Mouse (Mus musculus) myocyte (in vitro differentiated cells): Measurements from ENCODE around the gene Hps4. TPM values are rescaled to one million over a fixed set of nuclear protein-coding genes. Genes with fewer than 3 reads are reported as not detected.
A peak's percentile ranks its signal among the peaks of the same experiment; 100 is the strongest.

Experiments
- H3K27me3 ChIP-seq: one replicate; pipeline ENCODE4 v1.6.1; 2011; ENCODE audit not compliant: control insufficient read depth, insufficient read depth, insufficient read length
- H3K36me3 ChIP-seq: one replicate; pipeline ENCODE4 v1.6.1; 2011; ENCODE audit not compliant: control insufficient read depth, insufficient read depth
- H3K4me2 ChIP-seq: one replicate; pipeline ENCODE4 v1.6.1; 2011; ENCODE audit warnings: low read depth, control low read depth
- H3K4me3 ChIP-seq: one replicate; pipeline ENCODE4 v1.5.1; 2011; ENCODE audit warnings: mild to moderate bottlenecking, control low read depth, moderate library complexity
- H3K79me2 ChIP-seq: one replicate; pipeline ENCODE4 v1.6.1; 2011; ENCODE audit not compliant: control insufficient read depth, insufficient read depth
- H3ac ChIP-seq: one replicate; pipeline ENCODE4 v1.6.1; 2011; ENCODE audit not compliant: control insufficient read depth, insufficient read length
- CEBPB ChIP-seq: IDR thresholded peaks from 2 replicates; pipeline ENCODE4 v1.6.1; 2011; ENCODE audit warnings: mild to moderate bottlenecking, moderate library complexity; ENCODE audit not compliant: poor library complexity, insufficient read depth, severe bottlenecking
- E2F4 ChIP-seq: IDR thresholded peaks from one replicate; pipeline ENCODE4 v1.6.1; 2011; ENCODE audit warnings: mild to moderate bottlenecking, control low read depth, moderate library complexity; ENCODE audit not compliant: insufficient read depth
- MAX ChIP-seq: IDR thresholded peaks from one replicate; pipeline ENCODE4 v1.6.1; 2011; ENCODE audit warnings: low read depth, mild to moderate bottlenecking, control low read depth
- MYOD1 ChIP-seq, 3 experiments: IDR thresholded peaks; one replicate each; pipeline ENCODE4 v1.6.1; 2011; ENCODE audit warnings: control low read depth in 2 of 3, low read depth in 2 of 3, mild to moderate bottlenecking in 2 of 3, moderate library complexity in 1 of 3; ENCODE audit not compliant: insufficient read length in 2 of 3, control insufficient read depth in 1 of 3
- MYOG ChIP-seq, 3 experiments: IDR thresholded peaks; one replicate each; pipeline ENCODE4 v1.6.1; 2011; ENCODE audit warnings: control low read depth in 2 of 3, low read depth in 2 of 3, mild to moderate bottlenecking in 2 of 3; ENCODE audit not compliant: insufficient read length in 2 of 3, control insufficient read depth in 1 of 3, insufficient read depth in 1 of 3
- POLR2A ChIP-seq: IDR thresholded peaks from one replicate; pipeline ENCODE4 v1.6.1; 2011; ENCODE audit warnings: low read depth, mild to moderate bottlenecking, control low read depth, moderate library complexity; ENCODE audit not compliant: insufficient read length
- POLR2AphosphoS2 ChIP-seq: IDR thresholded peaks from one replicate; pipeline ENCODE4 v1.6.1; 2011; ENCODE audit warnings: low read depth, control low read depth; ENCODE audit not compliant: insufficient read length
- REST ChIP-seq: IDR thresholded peaks from one replicate; pipeline ENCODE4 v1.6.1; 2011; ENCODE audit warnings: mild to moderate bottlenecking, control low read depth, moderate library complexity; ENCODE audit not compliant: insufficient read depth, insufficient read length
- SRF ChIP-seq: IDR thresholded peaks from one replicate; pipeline ENCODE4 v1.6.1; 2011; ENCODE audit warnings: low read depth; ENCODE audit not compliant: control insufficient read depth, insufficient read length
- TCF12 ChIP-seq: IDR thresholded peaks from one replicate; pipeline ENCODE4 v1.6.1; 2011; ENCODE audit warnings: mild to moderate bottlenecking, control low read depth; ENCODE audit not compliant: poor library complexity, insufficient read depth, severe bottlenecking
- TCF3 ChIP-seq: IDR thresholded peaks from one replicate; pipeline ENCODE4 v1.6.1; 2011; ENCODE audit warnings: low read depth, control low read depth; ENCODE audit not compliant: insufficient read length
- USF1 ChIP-seq: IDR thresholded peaks from one replicate; pipeline ENCODE4 v1.6.1; 2011; ENCODE audit warnings: low read depth, mild to moderate bottlenecking, control low read depth, moderate library complexity
- polyA plus RNA-seq: library from polyadenylated mRNA; unstranded; fragments of >200 nt; fragmentation: generic; extraction: Trizol; gene quantifications from one replicate; pipeline ENCODE4 v1.2.1, GENCODE M21; 2012; ENCODE audit warnings: missing spikeins

Hps4 gene
- polyA plus RNA-seq, 1 experiment = 19.1 TPM

DNA sequence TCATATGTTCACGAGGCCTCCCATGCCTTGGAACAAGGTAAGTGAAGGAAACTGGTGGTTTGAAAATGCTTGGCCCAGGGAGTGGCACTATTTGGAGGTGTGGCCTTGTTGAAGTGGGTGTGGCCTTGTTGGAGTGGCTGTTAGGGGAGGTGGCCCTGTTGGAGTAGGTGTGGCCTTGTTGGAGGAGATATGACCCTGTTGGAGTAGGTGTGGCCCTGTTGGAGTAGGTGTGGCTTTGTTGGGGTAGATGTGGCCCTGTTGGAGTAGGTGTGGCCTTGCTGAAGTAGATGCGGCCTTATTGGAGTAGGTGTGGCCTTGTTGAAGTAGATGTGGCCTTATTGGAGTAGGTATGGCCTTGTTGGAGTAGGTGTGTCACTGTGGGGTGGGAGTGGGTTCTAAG is 43.1 kb downstream of the Hps4 start:
- no peak for TF ChIP-seq E2F4
- no peak for TF ChIP-seq SRF
- TF ChIP-seq CEBPB = no peak
- no peak for TF ChIP-seq REST
- no peak for TF ChIP-seq POLR2AphosphoS2
- no peak for TF ChIP-seq MYOG (IDR thresholded peaks at IDR 0.05; ENCODE audit: control insufficient read depth in 1 of 3, insufficient read depth in 1 of 3, insufficient read length in 2 of 3, low read depth in 2 of 3)
- TF ChIP-seq TCF12 = no peak
- Histone ChIP-seq H3K36me3 (no peaks in the 10 kb centered on the region), H3K4me3 (no peak overlapping the region), H3ac (no peak overlapping the region), H3K4me2 (no peak overlapping the region), H3K79me2 (no peaks in the 10 kb centered on the region), H3K27me3 (no peaks in the 10 kb centered on the region)

DNA sequence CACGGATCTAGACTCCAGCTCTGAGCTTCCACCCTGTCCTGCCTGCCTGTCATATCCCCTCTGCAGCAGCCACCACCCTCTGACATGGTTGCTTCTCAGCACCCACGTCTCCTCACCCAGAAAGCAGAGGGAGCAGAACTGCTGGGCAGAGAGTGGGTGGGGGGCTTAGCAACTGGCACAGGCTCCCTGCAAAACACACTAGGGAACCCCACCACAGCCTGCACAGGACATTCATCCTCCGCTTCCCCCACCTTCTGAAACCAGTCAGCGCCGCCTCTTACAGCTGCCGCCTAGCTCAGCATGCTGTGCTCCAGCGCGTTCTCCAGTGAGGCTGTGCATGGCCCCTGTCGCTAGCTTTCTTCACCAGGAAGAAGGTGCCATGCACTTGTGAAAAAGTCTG is 46.5 kb downstream of the Hps4 start:
- Histone ChIP-seq H3K79me2 (no peaks in the 10 kb centered on the region), H3K27me3 (peaks cover 4% of the 10 kb centered on the region), H3K4me2 (no peak overlapping the region), H3K4me3 (no peak overlapping the region), H3K36me3 (no peaks in the 10 kb centered on the region), H3ac (no peak overlapping the region)
- TF ChIP-seq POLR2AphosphoS2 = no peak
- TF ChIP-seq SRF = no peak
- TF ChIP-seq MYOD1 (IDR thresholded peaks at IDR 0.05; ENCODE audit: control insufficient read depth in 1 of 3, insufficient read length in 2 of 3, low read depth in 2 of 3) = no peak
- TF ChIP-seq MAX = no peak
- TF ChIP-seq POLR2A = no peak
- TF ChIP-seq USF1 = no peak
- no peak for TF ChIP-seq CEBPB
- TF ChIP-seq E2F4 = no peak
- no peak for TF ChIP-seq MYOG (IDR thresholded peaks at IDR 0.05; ENCODE audit: control insufficient read depth in 1 of 3, insufficient read depth in 1 of 3, insufficient read length in 2 of 3, low read depth in 2 of 3)
- TF ChIP-seq TCF3 = no peak
- no peak for TF ChIP-seq REST
- TF ChIP-seq TCF12 = no peak

DNA sequence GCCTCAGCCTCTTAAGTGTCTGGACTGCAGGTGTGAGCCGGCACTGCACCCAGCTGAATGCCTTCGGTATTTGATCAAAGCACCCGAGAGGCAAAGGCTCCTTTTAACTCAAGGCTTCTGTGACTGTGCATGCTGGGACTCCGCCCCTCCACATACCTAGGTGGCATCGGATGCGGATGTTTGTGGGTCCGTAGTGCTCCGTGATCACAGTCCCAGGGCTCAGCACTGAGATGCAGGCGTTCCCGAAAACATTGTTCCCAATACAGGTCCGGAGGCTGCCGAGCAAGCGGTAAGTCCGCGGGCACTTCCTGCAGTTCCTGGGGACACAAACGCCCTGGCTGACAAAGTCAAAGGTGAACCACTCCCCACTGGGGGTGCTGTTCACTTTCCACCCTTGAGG is 48.1 kb downstream of the Hps4 start:
- Histone ChIP-seq H3K36me3 (no peaks in the 10 kb centered on the region), H3K4me2 (no peak overlapping the region), H3K27me3 (peaks cover 13% of the 10 kb centered on the region), H3K79me2 (no peaks in the 10 kb centered on the region), H3K4me3 (no peak overlapping the region), H3ac (no peak overlapping the region)
- TF ChIP-seq POLR2A = no peak
- TF ChIP-seq MAX = no peak
- no peak for TF ChIP-seq TCF12
- TF ChIP-seq TCF3 = no peak
- TF ChIP-seq USF1 = no peak
- no peak for TF ChIP-seq CEBPB
- no peak for TF ChIP-seq POLR2AphosphoS2

DNA sequence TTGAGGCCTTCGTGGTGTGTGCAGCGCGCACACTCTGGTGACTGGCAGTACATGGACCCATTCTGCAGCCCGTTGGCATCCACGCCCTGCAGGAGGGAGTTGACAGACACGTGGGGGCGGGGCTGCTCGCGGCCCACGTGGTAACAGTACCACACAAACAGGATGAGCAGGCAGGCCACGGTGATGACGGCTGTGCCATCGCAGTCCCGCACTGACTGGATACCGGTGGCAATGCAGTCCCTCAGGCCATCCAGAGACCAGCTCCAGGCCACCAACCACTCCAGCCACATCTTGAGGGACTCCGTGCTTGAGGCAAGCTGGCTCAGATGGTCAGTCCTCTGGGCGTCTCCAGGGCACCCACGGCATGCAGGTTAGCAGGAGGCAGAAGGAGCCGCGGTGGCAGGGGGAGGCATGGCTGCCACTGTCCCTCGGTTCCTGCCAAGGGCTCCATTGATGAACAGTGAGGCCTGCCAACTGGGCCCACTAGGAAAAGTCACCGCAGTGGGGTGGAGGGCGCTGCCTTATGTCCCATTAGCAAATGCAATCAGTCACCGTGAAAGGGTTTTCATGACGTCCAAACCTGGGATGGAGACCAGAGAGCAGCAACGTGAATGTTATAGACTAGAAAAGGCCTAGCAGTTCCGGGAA is 48.9 kb downstream of the Hps4 start:
- Histone ChIP-seq H3K4me3 (no peak overlapping the region), H3K4me2 (no peak overlapping the region), H3ac (no peak overlapping the region), H3K79me2 (no peaks in the 10 kb centered on the region), H3K36me3 (no peaks in the 10 kb centered on the region), H3K27me3 (peaks cover 13% of the 10 kb centered on the region)
- TF ChIP-seq CEBPB (no peak), REST (no peak), MYOG (IDR thresholded peaks at IDR 0.05; ENCODE audit: control insufficient read depth in 1 of 3, insufficient read depth in 1 of 3, insufficient read length in 2 of 3, low read depth in 2 of 3) (no peak), POLR2A (no peak), E2F4 (no peak), MYOD1 (IDR thresholded peaks at IDR 0.05; ENCODE audit: control insufficient read depth in 1 of 3, insufficient read length in 2 of 3, low read depth in 2 of 3) (no peak), TCF3 (no peak), MAX (no peak), TCF12 (no peak), USF1 (no peak), SRF (no peak), POLR2AphosphoS2 (no peak)

DNA sequence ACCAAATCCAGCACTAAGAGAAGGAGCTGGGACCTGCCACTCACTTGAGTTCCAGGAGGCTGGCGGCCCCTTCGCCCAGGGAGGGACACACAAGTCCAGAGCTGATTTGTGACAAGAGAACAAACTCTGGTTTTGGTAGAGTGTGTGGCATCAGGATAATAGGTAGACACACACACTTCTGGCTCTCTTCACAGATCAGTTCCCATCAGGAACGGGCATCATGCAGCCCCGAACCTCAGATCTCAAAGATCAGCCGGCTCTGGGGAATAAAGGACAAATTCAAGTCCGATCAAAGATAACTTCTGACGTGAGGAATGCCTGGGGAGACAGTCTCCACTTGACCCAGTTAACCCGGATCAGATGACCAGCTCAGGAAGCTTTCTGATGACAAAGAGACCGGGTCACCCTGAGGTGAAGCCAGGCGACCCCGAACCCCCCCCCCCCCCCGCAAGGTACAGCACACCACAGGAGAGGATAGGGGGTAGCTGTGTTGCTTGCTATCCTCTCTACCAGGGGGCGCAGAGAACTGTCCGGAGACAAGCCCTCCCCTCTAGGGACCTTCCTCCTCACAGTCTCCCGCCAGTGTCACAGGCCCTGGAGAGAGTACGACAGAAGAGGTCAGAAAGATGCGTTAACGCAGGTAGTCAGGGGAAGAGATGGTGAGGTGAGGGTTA is 51.0 kb downstream of the Hps4 start:
- H3K36me3 ChIP-seq = no peaks in the 10 kb centered on the region
- no peaks in the 10 kb centered on the region for H3K79me2 ChIP-seq
- no peak for TF ChIP-seq USF1
- no peak for TF ChIP-seq SRF
- no peak for TF ChIP-seq MYOD1 (IDR thresholded peaks at IDR 0.05; ENCODE audit: control insufficient read depth in 1 of 3, insufficient read length in 2 of 3, low read depth in 2 of 3)
- TF ChIP-seq E2F4 = no peak
- no peak for TF ChIP-seq MAX
- TF ChIP-seq TCF12 = no peak
- TF ChIP-seq POLR2A = no peak
- no peak for TF ChIP-seq CEBPB
- TF ChIP-seq REST = no peak
- TF ChIP-seq POLR2AphosphoS2 = no peak
- no peak for TF ChIP-seq TCF3
- no peak for TF ChIP-seq MYOG (IDR thresholded peaks at IDR 0.05; ENCODE audit: control insufficient read depth in 1 of 3, insufficient read depth in 1 of 3, insufficient read length in 2 of 3, low read depth in 2 of 3)
- H3ac ChIP-seq = no peak overlapping the region
- H3K4me2 ChIP-seq = peak overlapping the region; percentile 42
- peaks cover 13% of the 10 kb centered on the region for H3K27me3 ChIP-seq
- H3K4me3 ChIP-seq = peak overlapping the region; percentile 8
